Mouse (Mus musculus): ENCODE measurements around the gene Olfr1289.

Olfr1289 gene

DNA sequence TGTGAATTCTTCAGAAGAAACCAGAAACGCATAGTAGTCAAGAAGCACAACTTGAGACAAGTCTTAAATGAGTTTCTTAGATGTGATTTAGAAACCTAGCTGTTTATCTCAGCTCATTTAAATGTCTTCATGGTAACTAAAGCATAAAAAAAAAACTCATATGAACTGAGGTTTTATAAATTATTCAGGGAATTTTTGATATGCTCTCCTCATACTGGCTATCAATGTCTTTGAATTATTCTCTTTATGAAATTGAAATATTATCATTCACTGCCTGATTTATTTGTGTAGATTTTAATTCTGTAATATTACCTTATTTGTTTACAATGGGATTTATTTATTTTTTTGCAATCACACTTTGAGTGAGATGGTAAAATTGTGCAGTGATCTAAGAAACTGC lies at the start of gene Olfr1289:
Olfr1289 (plus strand) TSS at position 301 of the 400 bp plus-strand sequence.
- no peak for DNase-seq (ENCODE audit: low spot score in 2 of 2)

DNA sequence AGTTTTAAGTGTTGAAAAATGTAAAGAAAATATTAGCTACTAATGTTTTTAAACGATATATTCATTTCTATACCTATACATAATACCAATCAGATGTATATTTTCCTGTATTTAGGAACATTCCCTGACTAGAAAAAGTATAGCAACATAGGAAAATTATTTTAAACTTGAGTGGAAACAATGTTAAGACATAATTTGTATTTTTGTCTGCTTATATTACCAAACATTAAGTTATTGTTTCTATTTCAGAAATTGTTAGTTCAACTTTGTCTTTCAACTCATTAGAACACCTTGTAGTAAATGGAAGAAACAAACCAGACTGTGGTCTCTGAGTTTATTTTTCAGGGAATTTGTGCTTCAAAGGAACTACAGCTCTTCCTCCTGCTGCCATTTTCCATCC lies 31.8 kb upstream of the Olfr1289 start, which contains the start of gene Olfr1287:
Olfr1287 (plus strand) TSS at position 301 of the 400 bp plus-strand sequence.
- no peak for DNase-seq (ENCODE audit: low spot score in 2 of 2)

- DNase-seq (ENCODE audit: low spot score in 2 of 2), result no peak
Observed at GRCm38 (mm10) chr2:111473801-111474200, 6.8 kb upstream of the Olfr1289 start, which contains the start of gene Olfr1288. Gene Olfr1288 (plus strand): TSS chr2:111474101.

- DNase-seq (ENCODE audit: low spot score in 2 of 2), result no peak
Observed at GRCm38 (mm10) chr2:111493729-111494128, 13.1 kb downstream of the Olfr1289 start, which contains the start of gene Olfr1290. Gene Olfr1290 (minus strand): TSS chr2:111493829.

GRCm38 (mm10) chr2:111496880-111497279 lies 16.3 kb downstream of the Olfr1289 start, which contains the start of gene Olfr1291-ps1:
Gene Olfr1291-ps1 (plus strand): TSS chr2:111497180.
- no peak for DNase-seq (ENCODE audit: low spot score in 2 of 2)

- DNase-seq (ENCODE audit: low spot score in 2 of 2), result no peak
Observed at GRCm38 (mm10) chr2:111517451-111517850, 36.8 kb downstream of the Olfr1289 start.

- no peak for DNase-seq (ENCODE audit: low spot score in 2 of 2)
Observed at GRCm38 (mm10) chr2:111524903-111525302, 44.3 kb downstream of the Olfr1289 start, which contains the start of gene Olfr1293-ps. Gene Olfr1293-ps (plus strand): TSS chr2:111525203.
